Mouse (Mus musculus): ENCODE measurements around the gene Sult3a1. TPM values are rescaled to one million over a fixed set of nuclear protein-coding genes. Genes with fewer than 3 reads are reported as not detected.

The Sult3a1 gene
- not detected in 2 replicates for total RNA-seq (2012; rRNA removed)
- not detected in 2 replicates for total RNA-seq (2014; rRNA removed)
- polyA plus RNA-seq (2012; ENCODE audit: insufficient read length, low read depth), result not detected in 2 replicates

GRCm38 (mm10) chr10:33857421-33857820, at the start of gene Sult3a1:
Gene Sult3a1, plus strand, starts transcription at chr10:33857721.
- TF ChIP-seq JUND (conservative IDR thresholded peaks at IDR 0.05; ENCODE audit: low read depth, low read length) (no peak), POLR2A (IDR thresholded peaks at IDR 0.05; ENCODE audit: low read depth, low read length) (no peak), MAZ (IDR thresholded peaks at IDR 0.05; ENCODE audit: low read depth, low read length) (no peak), POLR2AphosphoS2 (IDR thresholded peaks at IDR 0.05; ENCODE audit: low read depth, low read length) (no peak), E2F4 (IDR thresholded peaks at IDR 0.05; ENCODE audit: insufficient replicate concordance, low read depth, low read length) (no peak), TCF12 (IDR thresholded peaks at IDR 0.05; ENCODE audit: low read depth, low read length) (no peak), MEF2A (IDR thresholded peaks at IDR 0.05; ENCODE audit: borderline replicate concordance, low read depth, low read length) (no peak), NRF1 (IDR thresholded peaks at IDR 0.05; ENCODE audit: low read depth, low read length) (no peak), EP300 (IDR thresholded peaks at IDR 0.05; ENCODE audit: low read length) (no peak), GABPA (IDR thresholded peaks at IDR 0.05; ENCODE audit: insufficient replicate concordance, low read depth, low read length) (no peak), ZMIZ1 (IDR thresholded peaks at IDR 0.05; ENCODE audit: low read depth, low read length) (no peak), CHD2 (IDR thresholded peaks at IDR 0.05; ENCODE audit: low read length) (no peak), MYC (IDR thresholded peaks at IDR 0.05; ENCODE audit: low read depth, low read length) (no peak), JUN (IDR thresholded peaks at IDR 0.05; ENCODE audit: insufficient read depth, low read depth, low read length) (no peak), ETS1 (conservative IDR thresholded peaks at IDR 0.05; ENCODE audit: low read depth, low read length) (no peak), HCFC1 (IDR thresholded peaks at IDR 0.05; ENCODE audit: low read depth, low read length) (no peak), CTCF (conservative IDR thresholded peaks at IDR 0.05 in 1 of 2, IDR thresholded peaks at IDR 0.05 in 1 of 2; ENCODE audit: low read depth in 2 of 2, low read length in 2 of 2) (no peak), ELF1 (IDR thresholded peaks at IDR 0.05; ENCODE audit: low read depth, low read length) (no peak), PAX5 (IDR thresholded peaks at IDR 0.05; ENCODE audit: low read length) (no peak)

GRCm38 (mm10) chr10:33811807-33812206, 45.7 kb upstream of the Sult3a1 start:
- no peaks in the 10 kb centered on the region for H3K9me3 ChIP-seq (replicated peaks; ENCODE audit: low read length)
- no peak overlapping the region for H3K9ac ChIP-seq (ENCODE audit: insufficient read depth, low read depth)
- H3K27me3 ChIP-seq (replicated peaks), result no peaks in the 10 kb centered on the region
- H3K4me3 ChIP-seq (replicated peaks in 1 of 3; ENCODE audit: low read depth in 2 of 3, low read length in 2 of 3, poor library complexity in 1 of 3), result no peak overlapping the region
- H3K36me3 ChIP-seq (replicated peaks in 1 of 2; ENCODE audit: control insufficient read depth in 1 of 2, insufficient read depth in 1 of 2, low read length in 1 of 2), result no peaks in the 10 kb centered on the region
- dilution Hi-C loops (cut with MboI; ENCODE audit: extremely low pct_ligation_motif_present, extremely low pct_unique_long_range_greater_than_20kb, low sequenced_read_pairs), result no loop called here
- H3K27ac ChIP-seq (ENCODE audit: insufficient read depth, low read depth), result no peak overlapping the region
- TF ChIP-seq ZMIZ1 (IDR thresholded peaks at IDR 0.05; ENCODE audit: low read depth, low read length) (no peak), NELFE (IDR thresholded peaks at IDR 0.05; ENCODE audit: low read depth, low read length) (no peak), RCOR1 (conservative IDR thresholded peaks at IDR 0.05; ENCODE audit: low read depth, low read length) (no peak), MXI1 (IDR thresholded peaks at IDR 0.05; ENCODE audit: low read depth, low read length) (no peak), KAT2A (IDR thresholded peaks at IDR 0.05; ENCODE audit: insufficient replicate concordance, low read length) (no peak), BHLHE40 (IDR thresholded peaks at IDR 0.05; ENCODE audit: low read depth, low read length) (no peak), CHD2 (IDR thresholded peaks at IDR 0.05; ENCODE audit: low read length) (no peak), GABPA (IDR thresholded peaks at IDR 0.05; ENCODE audit: insufficient replicate concordance, low read depth, low read length) (no peak), IRF4 (IDR thresholded peaks at IDR 0.05; ENCODE audit: low read depth, low read length) (no peak), ELF1 (IDR thresholded peaks at IDR 0.05; ENCODE audit: low read depth, low read length) (no peak), MEF2A (IDR thresholded peaks at IDR 0.05; ENCODE audit: borderline replicate concordance, low read depth, low read length) (no peak), MAFK (IDR thresholded peaks at IDR 0.05; ENCODE audit: insufficient replicate concordance, low read length) (no peak), USF2 (conservative IDR thresholded peaks at IDR 0.05; ENCODE audit: low read depth, low read length) (no peak), POLR2AphosphoS2 (IDR thresholded peaks at IDR 0.05; ENCODE audit: low read depth, low read length) (no peak), MAZ (IDR thresholded peaks at IDR 0.05; ENCODE audit: low read depth, low read length) (no peak), POLR2A (IDR thresholded peaks at IDR 0.05; ENCODE audit: low read depth, low read length) (no peak)
- H3K4me2 ChIP-seq (ENCODE audit: insufficient read depth, low read depth, poor library complexity, severe bottlenecking), result no peak overlapping the region
- H3K79me2 ChIP-seq (replicated peaks; ENCODE audit: control insufficient read depth, extremely low read depth, insufficient read depth, poor library complexity, severe bottlenecking), result no peaks in the 10 kb centered on the region
- DNase-seq (ENCODE audit: extremely low read depth), result no peak
- in situ Hi-C loops (cut with MboI; ENCODE audit: low pct_ligation_motif_present, low pct_unique_long_range_greater_than_20kb, low sequenced_read_pairs), result no loop called here
- no peaks in the 10 kb centered on the region for H3K4me1 ChIP-seq (ENCODE audit: control insufficient read depth in 1 of 2, insufficient read depth in 2 of 2)

More at GRCm38 (mm10) chr10:33857421-33857820, at the start of gene Sult3a1:
- H3K4me3 ChIP-seq (replicated peaks in 1 of 3; ENCODE audit: low read depth in 2 of 3, low read length in 2 of 3, poor library complexity in 1 of 3), result no peak within 1 kb of the TSS
- DNase-seq (ENCODE audit: extremely low read depth), result no peak
- H3K27ac ChIP-seq (ENCODE audit: insufficient read depth, low read depth), result no peak within 1 kb of the TSS
- no peaks in the 10 kb centered on the region for H3K9me3 ChIP-seq (replicated peaks; ENCODE audit: low read length)
- no peak within 1 kb of the TSS for H3K4me2 ChIP-seq (ENCODE audit: insufficient read depth, low read depth, poor library complexity, severe bottlenecking)
- dilution Hi-C loops (cut with MboI; ENCODE audit: extremely low pct_ligation_motif_present, extremely low pct_unique_long_range_greater_than_20kb, low sequenced_read_pairs), result no loop called here
- no peaks in the 10 kb centered on the region for H3K27me3 ChIP-seq (replicated peaks)
- no peaks in the 10 kb centered on the region for H3K36me3 ChIP-seq (replicated peaks in 1 of 2; ENCODE audit: control insufficient read depth in 1 of 2, insufficient read depth in 1 of 2, low read length in 1 of 2)
- H3K9ac ChIP-seq (ENCODE audit: insufficient read depth, low read depth), result no peak within 1 kb of the TSS
- no peaks in the 10 kb centered on the region for H3K4me1 ChIP-seq (ENCODE audit: control insufficient read depth in 1 of 2, insufficient read depth in 2 of 2)
- H3K79me2 ChIP-seq (replicated peaks; ENCODE audit: control insufficient read depth, extremely low read depth, insufficient read depth, poor library complexity, severe bottlenecking), result no peaks in the 10 kb centered on the region
- in situ Hi-C loops (cut with MboI; ENCODE audit: low pct_ligation_motif_present, low pct_unique_long_range_greater_than_20kb, low sequenced_read_pairs), result no loop called here

Data from CH12.LX (cell line).